Mouse (Mus musculus): Measurements from ENCODE around the gene Gm20388. TPM values are rescaled to one million over a fixed set of nuclear protein-coding genes. Genes with fewer than 3 reads are reported as not detected.
"Not testable (repeated sequence)": the region's sequence is repeated elsewhere in the genome, so short reads cannot be mapped to it uniquely, and the experiment has no call there.

Gm20388 gene
- total and polyA plus RNA-seq, 2 experiments from 2014 or later, result 17.3 TPM; not detected in 1

DNA sequence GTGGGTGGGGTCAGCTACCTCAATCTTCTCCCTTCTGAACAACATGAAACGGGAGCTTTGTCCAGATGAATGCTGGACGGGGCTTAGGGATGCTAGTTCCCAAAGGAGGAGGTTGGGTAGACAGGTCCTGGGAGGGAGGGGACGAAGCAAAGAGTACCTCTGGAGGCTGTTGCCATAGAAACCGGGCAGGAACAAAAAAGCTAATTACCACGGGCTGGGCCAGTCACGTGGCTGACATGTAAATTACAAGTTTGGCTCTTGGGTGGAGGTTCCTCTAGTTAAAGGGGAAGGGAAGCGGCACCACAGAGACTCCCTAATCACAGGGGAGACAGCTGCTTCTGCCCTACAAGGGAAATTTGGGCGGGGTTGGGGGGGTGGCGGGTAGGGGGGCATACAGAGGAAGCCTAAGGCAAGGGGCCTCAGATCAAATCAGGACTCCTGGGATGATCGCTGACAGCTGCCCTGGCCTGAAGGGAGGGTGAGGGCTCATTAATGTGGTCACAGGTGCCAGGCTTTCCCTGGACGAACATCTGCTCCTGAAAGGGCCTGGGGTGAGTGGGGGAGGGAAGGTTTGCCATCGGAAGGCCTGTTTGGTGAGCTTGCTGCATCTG, 3502.0 kb downstream of the Gm20388 start:
- no peaks in the 10 kb centered on the region for H3K36me3 ChIP-seq (replicated peaks; ENCODE audit: control insufficient read depth, insufficient read depth, low read length)
- 10% methylated on average over 12 of the region's 12 CpGs for WGBS
- peaks cover 20% of the 10 kb centered on the region for H3K4me1 ChIP-seq (ENCODE audit: control insufficient read depth, insufficient read depth)
- H3K9me3 ChIP-seq (replicated peaks; ENCODE audit: control insufficient read depth, low read length), result no peaks in the 10 kb centered on the region
- H3K9ac ChIP-seq (replicated peaks; ENCODE audit: low read depth, low read length), result no peak overlapping the region
- ATAC-seq (ENCODE audit: insufficient read depth, low read depth) (no peak), DNase-seq (ENCODE audit: low spot score) (no peak)
- H3K27ac ChIP-seq (ENCODE audit: low read depth), result no peak overlapping the region
- TF ChIP-seq EP300 (IDR thresholded peaks at IDR 0.05; ENCODE audit: low read depth) (no peak), CTCF (IDR thresholded peaks at IDR 0.05; ENCODE audit: low read depth) (no peak)
- no peak overlapping the region for H3K4me2 ChIP-seq (ENCODE audit: low read depth, low read length)
- H3K4me3 ChIP-seq (ENCODE audit: low read depth, low read length), result no peak overlapping the region
- peaks cover 47% of the 10 kb centered on the region for H3K27me3 ChIP-seq (ENCODE audit: control insufficient read depth, insufficient read depth, low read length)

DNA sequence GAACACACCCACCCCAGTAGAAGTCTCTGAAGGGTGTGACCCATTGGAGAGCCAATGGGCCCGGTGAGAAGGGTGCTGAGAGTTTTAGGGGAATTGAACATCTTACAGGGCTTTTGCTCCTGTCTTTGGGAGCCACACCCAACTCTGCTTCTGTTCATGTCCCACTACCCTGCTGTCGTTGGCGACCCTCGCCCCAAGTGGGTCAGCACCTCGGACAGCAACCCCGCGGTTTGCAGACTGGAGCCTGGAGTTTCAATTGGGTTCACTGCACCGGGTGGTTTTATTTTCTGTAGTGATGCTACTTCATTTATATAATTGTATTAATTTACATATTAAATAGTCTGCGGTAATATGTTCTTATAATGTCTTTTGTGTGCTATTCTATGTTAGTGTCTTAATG, 3503.6 kb downstream of the Gm20388 start:
- TF ChIP-seq EP300 (IDR thresholded peaks at IDR 0.05; ENCODE audit: low read depth) (no peak), CTCF (IDR thresholded peaks at IDR 0.05; ENCODE audit: low read depth) (no peak)
- H3K4me2 ChIP-seq (ENCODE audit: low read depth, low read length), result no peak overlapping the region
- no peaks in the 10 kb centered on the region for H3K36me3 ChIP-seq (replicated peaks; ENCODE audit: control insufficient read depth, insufficient read depth, low read length)
- DNase-seq (ENCODE audit: low spot score), result no peak
- H3K27ac ChIP-seq (ENCODE audit: low read depth), result no peak overlapping the region
- H3K9ac ChIP-seq (replicated peaks; ENCODE audit: low read depth, low read length), result no peak overlapping the region
- 9% methylated on average over 9 of the region's 9 CpGs for WGBS
- H3K4me3 ChIP-seq (ENCODE audit: low read depth, low read length), result no peak overlapping the region
- peaks cover 13% of the 10 kb centered on the region for H3K4me1 ChIP-seq (ENCODE audit: control insufficient read depth, insufficient read depth)
- ATAC-seq (ENCODE audit: insufficient read depth, low read depth), result no peak
- no peaks in the 10 kb centered on the region for H3K9me3 ChIP-seq (replicated peaks; ENCODE audit: control insufficient read depth, low read length)
- peaks cover 47% of the 10 kb centered on the region for H3K27me3 ChIP-seq (ENCODE audit: control insufficient read depth, insufficient read depth, low read length)

DNA sequence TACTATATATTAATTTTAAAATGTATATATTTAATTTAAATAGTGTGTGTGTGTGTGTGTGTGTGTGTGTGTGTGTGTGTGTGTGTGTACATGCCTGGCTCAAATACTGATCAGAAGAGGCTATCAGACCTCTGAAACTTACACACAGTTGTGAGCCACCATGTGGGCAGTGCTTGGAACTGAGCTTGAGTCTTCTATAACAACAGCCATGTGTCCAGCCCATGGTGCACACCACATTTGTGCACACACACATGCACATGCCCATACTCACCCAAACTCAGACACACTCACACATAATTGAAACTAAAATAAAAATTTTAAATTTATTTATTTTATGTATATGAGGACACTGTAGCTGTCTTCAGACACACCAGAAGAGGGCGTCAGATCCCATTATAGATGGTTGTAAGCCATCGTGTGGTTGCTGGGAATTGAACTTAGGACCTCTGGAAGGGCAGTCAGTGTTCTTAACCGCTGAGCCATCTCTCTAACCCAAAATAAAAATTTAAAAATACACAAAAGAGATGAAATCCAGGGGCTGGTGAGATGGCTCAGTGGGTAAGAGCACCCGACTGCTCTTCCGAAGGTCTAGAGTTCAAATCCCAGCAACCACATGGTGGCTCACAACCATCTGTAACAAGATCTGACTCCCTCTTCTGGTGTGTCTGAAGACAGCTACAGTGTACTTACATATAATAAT, 3504.5 kb downstream of the Gm20388 start:
- H3K9ac ChIP-seq (replicated peaks; ENCODE audit: low read depth, low read length); H3K4me3 ChIP-seq (ENCODE audit: low read depth, low read length); H3K36me3 ChIP-seq (replicated peaks; ENCODE audit: control insufficient read depth, insufficient read depth, low read length); DNase-seq (ENCODE audit: low spot score); H3K4me2 ChIP-seq (ENCODE audit: low read depth, low read length); ATAC-seq (ENCODE audit: insufficient read depth, low read depth); H3K27ac ChIP-seq (ENCODE audit: low read depth); H3K9me3 ChIP-seq (replicated peaks; ENCODE audit: control insufficient read depth, low read length); H3K4me1 ChIP-seq (ENCODE audit: control insufficient read depth, insufficient read depth): not testable (repeated sequence)
- 80% methylated on average over 5 of the region's 5 CpGs for WGBS
- peaks cover 44% of the 10 kb centered on the region for H3K27me3 ChIP-seq (ENCODE audit: control insufficient read depth, insufficient read depth, low read length)

DNA sequence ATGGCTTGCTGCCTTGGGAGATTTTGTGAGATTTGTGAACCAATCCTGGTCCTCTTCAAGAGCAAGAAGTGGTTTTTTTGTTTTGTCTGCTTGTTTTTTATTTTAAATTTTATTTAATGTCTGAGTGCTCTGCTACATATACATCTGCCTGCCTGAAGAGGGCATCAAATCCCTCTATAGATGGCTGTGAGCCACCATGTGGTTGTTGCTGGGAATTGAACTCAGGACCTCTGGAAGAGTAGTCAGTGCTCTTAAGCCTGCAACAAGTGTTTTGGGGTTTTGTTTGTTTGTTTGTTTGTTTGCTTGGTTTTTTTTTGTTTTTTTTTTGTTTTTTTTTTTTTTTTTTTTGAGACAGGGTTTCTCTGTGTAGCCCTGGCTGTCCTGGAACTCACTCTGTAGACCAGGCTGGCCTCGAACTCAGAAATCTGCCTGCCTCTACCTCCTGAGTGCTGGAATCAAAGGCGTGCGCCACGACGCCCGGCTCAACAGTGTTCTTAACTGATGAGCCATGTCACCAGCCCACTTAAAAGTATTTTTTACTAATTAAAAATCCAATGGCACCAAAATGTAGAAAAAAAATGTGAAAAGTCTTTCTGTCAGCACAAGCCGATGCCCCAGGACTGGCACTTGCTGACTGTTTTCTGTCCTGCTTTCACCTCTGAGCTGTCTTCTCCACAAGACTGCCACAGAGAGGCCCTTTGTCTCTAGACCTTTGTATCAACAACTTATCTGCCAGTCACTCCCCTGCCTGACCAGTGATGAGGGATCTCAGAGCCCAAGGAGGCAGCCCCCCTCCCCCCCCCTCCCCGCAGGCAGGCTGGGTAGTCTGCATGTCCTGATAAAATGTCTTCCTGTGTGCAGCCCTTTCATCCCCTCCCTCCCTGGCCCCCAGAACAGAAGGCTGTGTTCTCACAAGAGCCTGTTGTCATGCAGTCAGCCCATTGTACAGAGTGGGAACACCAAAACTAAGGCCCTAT, 3505.6 kb downstream of the Gm20388 start:
- no peak for ATAC-seq (ENCODE audit: insufficient read depth, low read depth)
- H3K9ac ChIP-seq (replicated peaks; ENCODE audit: low read depth, low read length), result no peak overlapping the region
- H3K4me1 ChIP-seq (ENCODE audit: control insufficient read depth, insufficient read depth), result 0 out of 2 replicates have a peak, but pooled peaks cover 5% of the 10 kb centered on the region
- H3K27ac ChIP-seq (ENCODE audit: low read depth), result no peak overlapping the region
- H3K4me2 ChIP-seq (ENCODE audit: low read depth, low read length), result no peak overlapping the region
- TF ChIP-seq EP300 (IDR thresholded peaks at IDR 0.05; ENCODE audit: low read depth) (no peak), CTCF (IDR thresholded peaks at IDR 0.05; ENCODE audit: low read depth) (no peak)
- peaks cover 35% of the 10 kb centered on the region for H3K27me3 ChIP-seq (ENCODE audit: control insufficient read depth, insufficient read depth, low read length)
- H3K9me3 ChIP-seq (replicated peaks; ENCODE audit: control insufficient read depth, low read length), result no peaks in the 10 kb centered on the region
- WGBS, result 51% methylated on average over 8 of the region's 8 CpGs
- H3K4me3 ChIP-seq (ENCODE audit: low read depth, low read length), result no peak overlapping the region
- no peak for DNase-seq (ENCODE audit: low spot score)
- H3K36me3 ChIP-seq (replicated peaks; ENCODE audit: control insufficient read depth, insufficient read depth, low read length), result no peaks in the 10 kb centered on the region

DNA sequence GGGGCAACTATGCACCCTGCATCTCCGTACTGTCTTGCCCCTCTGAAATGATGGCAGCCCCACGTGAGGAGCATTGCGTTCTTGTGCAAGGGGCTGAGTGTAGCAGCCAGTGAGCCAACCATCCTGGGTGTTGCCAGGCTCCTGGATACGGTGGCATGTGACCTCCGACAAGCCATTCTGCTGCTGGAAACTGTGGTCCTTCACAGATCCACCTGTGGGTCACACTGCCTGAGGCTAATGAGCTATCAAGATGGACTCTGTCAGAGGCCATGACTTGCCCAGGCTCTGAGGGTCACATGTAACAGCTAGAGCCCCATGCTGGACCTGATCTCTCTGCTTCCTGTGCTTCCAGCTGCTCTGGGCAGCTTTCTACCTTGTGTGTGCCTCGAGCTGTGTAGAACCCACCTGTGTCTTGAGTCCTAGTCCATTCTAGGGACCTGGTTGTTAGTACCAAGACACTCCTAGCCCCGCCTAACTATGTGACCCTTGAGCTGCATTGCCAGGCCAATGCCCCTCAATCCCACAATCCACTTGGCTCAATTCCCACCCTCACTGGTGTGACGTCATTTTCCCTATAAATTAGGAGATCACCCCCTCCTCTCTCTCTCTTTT, 3506.4 kb downstream of the Gm20388 start:
- Histone ChIP-seq H3K4me1 (ENCODE audit: control insufficient read depth, insufficient read depth) (no peaks in the 10 kb centered on the region), H3K27me3 (ENCODE audit: control insufficient read depth, insufficient read depth, low read length) (peaks cover 31% of the 10 kb centered on the region), H3K9me3 (replicated peaks; ENCODE audit: control insufficient read depth, low read length) (no peaks in the 10 kb centered on the region), H3K9ac (replicated peaks; ENCODE audit: low read depth, low read length) (no peak overlapping the region), H3K27ac (ENCODE audit: low read depth) (no peak overlapping the region), H3K4me2 (ENCODE audit: low read depth, low read length) (no peak overlapping the region), H3K4me3 (ENCODE audit: low read depth, low read length) (no peak overlapping the region), H3K36me3 (replicated peaks; ENCODE audit: control insufficient read depth, insufficient read depth, low read length) (no peaks in the 10 kb centered on the region)
- ATAC-seq (ENCODE audit: insufficient read depth, low read depth), result no peak
- no peak for DNase-seq (ENCODE audit: low spot score)
- WGBS, result 66% methylated on average over 8 of the region's 8 CpGs
- TF ChIP-seq CTCF (IDR thresholded peaks at IDR 0.05; ENCODE audit: low read depth), result no peak
- no peak for TF ChIP-seq EP300 (IDR thresholded peaks at IDR 0.05; ENCODE audit: low read depth)
